In the genomic region with DNA sequence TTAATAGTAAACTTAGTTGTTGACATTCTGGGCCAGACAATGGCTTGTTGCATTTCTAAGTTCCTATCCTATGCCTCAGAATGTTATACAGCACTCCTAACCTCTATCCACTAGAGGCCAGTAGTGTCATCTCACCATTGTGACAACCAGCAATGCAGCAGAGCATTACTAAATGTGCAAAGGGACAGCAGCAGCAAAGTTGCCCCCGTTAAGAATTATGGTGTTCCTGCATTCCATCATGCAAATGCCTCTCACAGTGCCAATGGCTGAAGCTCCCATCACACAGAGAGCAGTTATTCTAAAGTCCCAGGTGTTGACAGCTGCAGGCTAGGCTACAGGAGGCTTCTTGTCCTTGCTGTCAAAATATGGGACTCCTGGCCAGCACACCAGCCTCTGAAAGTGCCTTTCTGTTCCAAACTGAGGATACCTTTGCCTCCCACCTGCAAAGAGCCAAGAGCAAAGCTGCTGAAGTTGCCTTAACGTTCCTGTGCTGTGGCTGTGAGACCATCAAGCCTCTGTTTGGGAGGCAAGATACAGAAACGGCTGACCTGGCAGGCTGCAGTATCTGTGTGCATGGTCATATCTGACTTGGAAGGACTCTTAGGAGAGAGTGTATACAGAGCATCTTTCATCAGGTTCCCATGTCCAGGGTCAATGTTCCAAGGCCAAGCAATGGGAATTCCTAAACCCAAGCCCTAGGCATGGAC, we compare ENCODE assay signal across 7 mouse cellular contexts.
DNase-seq lines count a peak whose midpoint lies in the region; ATAC-seq and TF ChIP-seq lines count a peak whose summit lies in the region.

No protein-coding gene starts in this region.

- 0 out of 2 replicates have a peak, but pooled peaks cover 2% of the 10 kb centered on the region for H3K27me3 ChIP-seq in E14TG2a.4 (ENCODE audit: insufficient read depth, low read length)
- no peaks in the 10 kb centered on the region for H3K27me3 ChIP-seq in heart, embryonic 16.5 days (ENCODE audit: control insufficient read depth, insufficient read depth, low read length)

- H3K4me2 ChIP-seq in heart, embryonic 16.5 days (ENCODE audit: low read depth, low read length): peak overlapping the region; percentile 47

- DNase-seq in 416B (ENCODE audit: low read depth): peak; percentile 11
- DNase-seq in cerebellum, postnatal 36 days: peak; percentile 14 to 39
- peak; percentile 18 for DNase-seq in mesoderm, embryonic 11.5 days (ENCODE audit: low read depth, low spot score)
- DNase-seq in urinary bladder, postnatal 14 days (ENCODE audit: low spot score): no peak
- DNase-seq in right cerebral cortex, adult 2 months (ENCODE audit: low spot score in 2 of 2): no peak

- ATAC-seq in heart, embryonic 16.5 days (replicated peaks; ENCODE audit: extremely low read depth, insufficient read depth, low FRiP score): 0 out of 2 replicates have a peak, but pooled peaks have one; percentile 15

- peak; percentile 13; the same call in 1 of the 2 replicates for TF ChIP-seq CTCF in E14TG2a.4 (conservative IDR thresholded peaks at IDR 0.05; ENCODE audit: low read length)

- H3K36me3 ChIP-seq in E14TG2a.4 (ENCODE audit: insufficient read depth, low read length): no peaks in the 10 kb centered on the region
- H3K36me3 ChIP-seq in heart, embryonic 16.5 days (ENCODE audit: control insufficient read depth, insufficient read depth): no peaks in the 10 kb centered on the region

- H3K4me3 ChIP-seq in E14TG2a.4 (replicated peaks; ENCODE audit: low read length): no peak overlapping the region
- H3K4me3 ChIP-seq in heart, embryonic 16.5 days (ENCODE audit: low read length): no peak overlapping the region

- H3K9me3 ChIP-seq in E14TG2a.4 (ENCODE audit: low read length): no peaks in the 10 kb centered on the region
- no peaks in the 10 kb centered on the region for H3K9me3 ChIP-seq in heart, embryonic 16.5 days (replicated peaks; ENCODE audit: control insufficient read depth, low read length)

- H3K4me1 ChIP-seq in E14TG2a.4 (replicated peaks; ENCODE audit: low read depth, low read length): no peaks in the 10 kb centered on the region; the same call in 1 of the 2 replicates
- peaks cover 21% of the 10 kb centered on the region for H3K4me1 ChIP-seq in heart, embryonic 16.5 days (ENCODE audit: control insufficient read depth, insufficient read depth, low read length)

- peak overlapping the region; percentile 97 for H3K27ac ChIP-seq in heart, embryonic 16.5 days (ENCODE audit: low read length)

- WGBS in heart, embryonic 16.5 days: 7% methylated on average over 3 of the region's 3 CpGs

- peak overlapping the region; percentile 48; the same call in 1 of the 2 replicates for H3K9ac ChIP-seq in heart, embryonic 16.5 days (ENCODE audit: low read length)

Comparison
In these comparisons a context has a peak if more than half of its experiments do, and no peak if none do; other contexts are left out.
1. DNase-seq: peak in 416B (single experiment), cerebellum, postnatal 36 days (2 of 2) and mesoderm, embryonic 11.5 days (single experiment); none in urinary bladder, postnatal 14 days (single experiment) and right cerebral cortex, adult 2 months (0 of 2).